Mouse (Mus musculus) CH12.LX (cell line): ENCODE results near the gene Ece2. TPM values are rescaled to one million over a fixed set of nuclear protein-coding genes. Genes with fewer than 3 reads are reported as not detected.
A peak's percentile ranks its signal among the peaks of the same experiment; 100 is the strongest.

Experiments used
- DNase-seq: peaks from one replicate; pipeline ENCODE4 v3.0.0-alpha.2; 2013; ENCODE audit errors: extremely low read depth
- H3K27ac ChIP-seq: 2 replicates; pipeline ENCODE4 v1.5.1; 2012; ENCODE audit warnings: low read depth, mild to moderate bottlenecking, control low read depth, moderate library complexity; ENCODE audit not compliant: insufficient read depth
- H3K27me3 ChIP-seq: replicated peaks from 2 replicates; pipeline ENCODE3; 2012; ENCODE audit warnings: inconsistent platforms
- H3K36me3 ChIP-seq, 2 experiments: replicated peaks in 1 of 2; 2 replicates each; pipeline versions ENCODE3 to v1.6.1; 2012; ENCODE audit warnings: inconsistent platforms in 1 of 2, low read length in 1 of 2, mild to moderate bottlenecking in 1 of 2, mixed read lengths in 1 of 2, moderate library complexity in 1 of 2; ENCODE audit not compliant: control insufficient read depth in 1 of 2, insufficient read depth in 1 of 2
- H3K4me1 ChIP-seq, 2 experiments: 2 replicates each; pipeline ENCODE4 v1.6.1; 2012; ENCODE audit warnings: inconsistent platforms in 1 of 2, moderate library complexity in 1 of 2; ENCODE audit not compliant: insufficient read depth in 2 of 2, control insufficient read depth in 1 of 2
- H3K4me2 ChIP-seq: 2 replicates; pipeline ENCODE4 v1.6.1; 2012; ENCODE audit warnings: low read depth, mild to moderate bottlenecking, control low read depth; ENCODE audit not compliant: poor library complexity, insufficient read depth, severe bottlenecking
- H3K4me3 ChIP-seq, 3 experiments: fragments of 150-350 bp in 1 of 3; sonication (generic) in 1 of 3; replicated peaks in 1 of 3; 2 replicates each; pipeline versions ENCODE3 to v1.5.1; 2011 to 2012; ENCODE audit warnings: low read depth in 2 of 3, low read length in 2 of 3, mild to moderate bottlenecking in 2 of 3, moderate library complexity in 2 of 3, control low read depth in 1 of 3, improper control_type of control experiment in 1 of 3, inconsistent platforms in 1 of 3, mixed read lengths in 1 of 3; ENCODE audit not compliant: poor library complexity in 1 of 3
- H3K79me2 ChIP-seq: replicated peaks from 2 replicates; pipeline ENCODE4 v1.6.1; 2012; ENCODE audit warnings: mild to moderate bottlenecking, moderate library complexity; ENCODE audit not compliant: control insufficient read depth, poor library complexity, insufficient read depth, severe bottlenecking; ENCODE audit errors: extremely low read depth
- H3K9ac ChIP-seq: 2 replicates; pipeline ENCODE4 v1.6.1; 2012; ENCODE audit warnings: low read depth, mild to moderate bottlenecking, control low read depth, moderate library complexity; ENCODE audit not compliant: insufficient read depth
- H3K9me3 ChIP-seq: replicated peaks from 2 replicates; pipeline ENCODE3; 2012; ENCODE audit warnings: low read length, inconsistent platforms, mixed read lengths
- BHLHE40 ChIP-seq: IDR thresholded peaks from 2 replicates; pipeline ENCODE4 v1.6.1; 2011; ENCODE audit warnings: mild to moderate bottlenecking, low read depth, low read length, improper control_type of control experiment
- CHD2 ChIP-seq: IDR thresholded peaks from 2 replicates; pipeline ENCODE4 v1.6.1; 2011; ENCODE audit warnings: low read length, improper control_type of control experiment
- ELF1 ChIP-seq: IDR thresholded peaks from 2 replicates; pipeline ENCODE4 v1.6.1; 2014; ENCODE audit warnings: low read depth, mild to moderate bottlenecking, inconsistent platforms, low read length, improper control_type of control experiment
- EP300 ChIP-seq: IDR thresholded peaks from 2 replicates; pipeline ENCODE4 v1.6.1; 2011; ENCODE audit warnings: low read length, improper control_type of control experiment
- ETS1 ChIP-seq: conservative IDR thresholded peaks from 2 replicates; pipeline ENCODE4 v1.6.1; 2012; ENCODE audit warnings: low read depth, mild to moderate bottlenecking, inconsistent platforms, low read length, improper control_type of control experiment, moderate library complexity
- JUND ChIP-seq: conservative IDR thresholded peaks from 2 replicates; pipeline ENCODE4 v1.6.1; 2011; ENCODE audit warnings: low read depth, low read length, improper control_type of control experiment
- MAFK ChIP-seq: IDR thresholded peaks from 2 replicates; pipeline ENCODE4 v1.6.1; 2011; ENCODE audit warnings: low read length, improper control_type of control experiment; ENCODE audit not compliant: insufficient replicate concordance
- MXI1 ChIP-seq: IDR thresholded peaks from 2 replicates; pipeline ENCODE4 v1.6.1; 2011; ENCODE audit warnings: mild to moderate bottlenecking, low read depth, low read length, improper control_type of control experiment
- MYC ChIP-seq: IDR thresholded peaks from 2 replicates; pipeline ENCODE4 v1.6.1; 2011; ENCODE audit warnings: low read depth, mild to moderate bottlenecking, improper control_type of control experiment, low read length
- NELFE ChIP-seq: IDR thresholded peaks from 2 replicates; pipeline ENCODE4 v1.6.1; 2011; ENCODE audit warnings: low read depth, low read length, improper control_type of control experiment
- NRF1 ChIP-seq: IDR thresholded peaks from 2 replicates; pipeline ENCODE4 v1.6.1; 2014; ENCODE audit warnings: low read depth, mild to moderate bottlenecking, inconsistent platforms, low read length, improper control_type of control experiment, moderate library complexity
- POLR2A ChIP-seq: IDR thresholded peaks from 2 replicates; pipeline ENCODE4 v1.6.1; 2011; ENCODE audit warnings: low read depth, mild to moderate bottlenecking, improper control_type of control experiment, low read length
- POLR2AphosphoS2 ChIP-seq: IDR thresholded peaks from 2 replicates; pipeline ENCODE4 v1.6.1; 2011; ENCODE audit warnings: low read depth, low read length, improper control_type of control experiment
- RAD21 ChIP-seq: IDR thresholded peaks from 2 replicates; pipeline ENCODE4 v1.6.1; 2011; ENCODE audit warnings: low read depth, mild to moderate bottlenecking, low read length, improper control_type of control experiment, moderate library complexity
- TCF12 ChIP-seq: IDR thresholded peaks from 2 replicates; pipeline ENCODE4 v1.6.1; 2014; ENCODE audit warnings: low read depth, mild to moderate bottlenecking, inconsistent platforms, low read length, improper control_type of control experiment
- USF2 ChIP-seq: conservative IDR thresholded peaks from 2 replicates; pipeline ENCODE4 v1.6.1; 2011; ENCODE audit warnings: low read depth, low read length, improper control_type of control experiment
- ZC3H11A ChIP-seq: IDR thresholded peaks from 2 replicates; pipeline ENCODE4 v1.6.1; 2012; ENCODE audit warnings: low read depth, mild to moderate bottlenecking, inconsistent platforms, low read length, improper control_type of control experiment
- ZKSCAN1 ChIP-seq: IDR thresholded peaks from 2 replicates; pipeline ENCODE4 v1.6.1; 2012; ENCODE audit warnings: low read depth, inconsistent platforms, low read length, improper control_type of control experiment, borderline replicate concordance
- dilution Hi-C: fragments of 300-500 bp; cut with MboI; formaldehyde crosslinking; loops from 2 replicates; pipeline ENCODE4 v1.14.3; 2020; ENCODE audit warnings: low sequenced_read_pairs; ENCODE audit not compliant: extremely low pct_unique_long_range_greater_than_20kb, extremely low pct_ligation_motif_present
- in situ Hi-C: fragments of 300-500 bp; cut with MboI; formaldehyde crosslinking; loops from 3 replicates; pipeline ENCODE4 v1.14.3; 2019; ENCODE audit warnings: low sequenced_read_pairs, low pct_ligation_motif_present, low pct_unique_long_range_greater_than_20kb, mixed read lengths
- polyA plus RNA-seq: library from polyadenylated mRNA; unstranded; fragments of >175 nt; gene quantifications from 2 replicates; pipeline ENCODE4 v1.2.1, GENCODE M21; 2012; ENCODE audit warnings: low read depth; ENCODE audit not compliant: insufficient read length
- total RNA-seq, 2 experiments: library from RNA; depleted of rRNA; stranded (reverse); fragments of 300-350 nt in 1 of 2; fragments of >200 nt in 1 of 2; gene quantifications; 2 replicates each; pipeline ENCODE4 v1.2.3; 2012 to 2014

Ece2 gene
- total and polyA plus RNA-seq, 3 experiments = 0.17 to 0.34 (median 0.26) TPM

DNA sequence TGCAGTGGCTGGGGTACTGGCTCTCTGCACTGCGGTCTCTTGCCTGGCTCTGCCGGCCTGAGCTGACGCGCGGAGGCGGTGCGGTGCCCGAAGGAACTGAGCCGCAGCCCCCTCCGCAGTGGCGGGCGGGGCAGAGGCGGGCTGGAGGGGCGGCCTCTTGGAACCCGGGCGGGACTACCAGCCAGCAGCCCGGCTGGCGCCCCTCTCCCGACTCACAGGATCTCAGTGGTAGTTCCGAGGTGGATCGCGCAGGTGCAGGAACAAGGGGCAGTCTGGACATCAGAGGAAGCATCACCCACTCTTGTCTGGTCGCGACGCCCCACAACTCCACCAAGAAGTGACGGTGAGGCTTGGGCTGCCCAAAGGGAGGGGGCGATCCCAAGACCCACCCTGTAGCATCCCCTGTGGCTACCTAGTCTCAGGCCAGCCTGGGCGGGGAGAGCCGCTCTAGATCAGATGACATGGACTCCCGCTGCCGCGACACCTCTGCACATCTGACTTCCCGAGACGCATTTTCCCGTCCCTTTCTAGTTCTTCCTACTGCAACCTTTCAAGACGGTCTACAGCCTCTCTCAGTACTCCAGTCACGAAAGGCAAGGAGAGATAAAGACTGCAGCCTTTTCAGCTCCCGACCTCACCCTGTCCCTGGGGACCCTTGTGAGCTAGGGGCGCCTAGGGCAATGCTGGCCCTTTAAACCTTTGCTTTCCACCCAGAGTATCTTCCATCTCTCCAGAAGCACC lies 39.5 kb upstream of the Ece2 start:
- Histone ChIP-seq H3K9ac (no peak overlapping the region), H3K4me3 (peak overlapping the region in 1 of 3 experiments; percentile 25), H3K9me3 (peaks cover 7% of the 10 kb centered on the region), H3K27me3 (peaks cover 69% of the 10 kb centered on the region), H3K4me1 (peaks cover 0 to 11% of the 10 kb centered on the region in 2 experiments; a peak in 2 of 4 replicates), H3K4me2 (peak overlapping the region; percentile 73), H3K79me2 (no peaks in the 10 kb centered on the region), H3K27ac (no peak overlapping the region), H3K36me3 (no peaks in the 10 kb centered on the region)
- TF ChIP-seq ETS1 (no peak), EP300 (no peak), MXI1 (no peak), POLR2AphosphoS2 (no peak), MAFK (no peak), POLR2A (no peak), TCF12 (no peak), NRF1 (no peak), MYC (no peak), ZKSCAN1 (no peak), NELFE (no peak)
- in situ Hi-C loops = no loop called here
- dilution Hi-C loops = no loop called here
- no peak for DNase-seq

DNA sequence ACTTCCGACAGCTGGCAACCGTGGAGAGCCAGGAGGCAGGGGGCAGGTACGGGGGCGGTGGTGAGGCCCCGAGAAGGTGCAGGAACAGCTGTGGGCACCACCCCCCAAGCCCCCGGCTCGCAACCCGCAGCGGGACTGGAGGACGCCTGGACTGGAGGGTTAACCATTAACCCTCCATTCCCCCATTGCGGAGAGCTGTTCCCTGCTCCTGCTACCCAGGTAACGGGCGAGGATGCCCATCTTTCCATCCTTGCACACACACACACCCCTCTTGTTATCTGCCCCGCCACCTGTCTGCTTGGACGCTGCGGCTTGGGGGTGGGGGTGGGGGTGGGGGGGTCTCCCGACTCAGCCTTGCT lies 39.0 kb upstream of the Ece2 start:
- no peak for TF ChIP-seq CHD2
- no peak for TF ChIP-seq ETS1
- TF ChIP-seq BHLHE40 = no peak
- TF ChIP-seq POLR2AphosphoS2 = no peak
- no peak for TF ChIP-seq TCF12
- no peak for TF ChIP-seq RAD21
- TF ChIP-seq USF2 = no peak
- no peak for TF ChIP-seq JUND
- no peak for TF ChIP-seq ZC3H11A
- no peak for TF ChIP-seq ELF1
- peaks cover 7% of the 10 kb centered on the region for H3K9me3 ChIP-seq
- no peaks in the 10 kb centered on the region for H3K79me2 ChIP-seq
- no peak overlapping the region for H3K4me2 ChIP-seq
- H3K27ac ChIP-seq = no peak overlapping the region
- in situ Hi-C loops (no loop called here), dilution Hi-C loops (no loop called here)
- no peak overlapping the region for H3K9ac ChIP-seq
- H3K36me3 ChIP-seq = no peaks in the 10 kb centered on the region
- no peak overlapping the region for H3K4me3 ChIP-seq
- no peak for DNase-seq
- H3K4me1 ChIP-seq = peaks cover 0 to 11% of the 10 kb centered on the region in 2 experiments; a peak in 2 of 4 replicates
- H3K27me3 ChIP-seq = peaks cover 75% of the 10 kb centered on the region
